Mouse (Mus musculus) left cerebral cortex, adult 8-10 months (tissue): ENCODE data around the gene Ccin. TPM values are rescaled to one million over a fixed set of nuclear protein-coding genes. Genes with fewer than 3 reads are reported as not detected.

Experiments
- DNase-seq, 2 experiments: peaks; one replicate each; pipeline ENCODE4 v3.0.0; 2022; ENCODE audit warnings: low spot score in 2 of 2
- total RNA-seq, 4 experiments: library from RNA; stranded (reverse); gene quantifications; 2 replicates each; pipeline ENCODE4 v1.2.4; 2022

The Ccin gene
- total RNA-seq, 4 experiments from 2014 or later: not detected

- DNase-seq: no peak
Measured at GRCm38 (mm10) chr4:43974914-43975616, 8.2 kb upstream of the Ccin start.

GRCm38 (mm10) chr4:43976223-43976740 is 7.0 kb upstream of the Ccin start:
- no peak for DNase-seq

- DNase-seq: no peak
Measured at GRCm38 (mm10) chr4:43978521-43979443, 4.5 kb upstream of the Ccin start.

GRCm38 (mm10) chr4:43979746-43980145 is 3.5 kb upstream of the Ccin start:
- DNase-seq: peak; percentile 67 to 92

- no peak for DNase-seq
Measured at GRCm38 (mm10) chr4:43980236-43980635, 3.0 kb upstream of the Ccin start.

- no peak for DNase-seq
Measured at GRCm38 (mm10) chr4:43980846-43981245, 2.4 kb upstream of the Ccin start.

GRCm38 (mm10) chr4:43981251-43981650 is 2.0 kb upstream of the Ccin start:
- no peak for DNase-seq

- DNase-seq: peak; percentile 81 to 94
Measured at GRCm38 (mm10) chr4:43982053-43982732, 1.1 kb upstream of the Ccin start.

- DNase-seq: no peak
Measured at GRCm38 (mm10) chr4:43983756-43984155, 473 bp downstream of the Ccin start.

- DNase-seq: no peak
Measured at GRCm38 (mm10) chr4:43984326-43984725, 1.0 kb downstream of the Ccin start.

- DNase-seq: no peak
Measured at GRCm38 (mm10) chr4:43988976-43989375, 5.7 kb downstream of the Ccin start.

GRCm38 (mm10) chr4:43993072-43993471 is 9.8 kb downstream of the Ccin start:
- DNase-seq: no peak

GRCm38 (mm10) chr4:43994342-43994741 is 11.1 kb downstream of the Ccin start:
- DNase-seq: no peak

GRCm38 (mm10) chr4:44003622-44004021 is 20.3 kb downstream of the Ccin start:
- no peak for DNase-seq

GRCm38 (mm10) chr4:44004126-44004525 is 20.8 kb downstream of the Ccin start, which contains the start of gene Clta:
TSS of gene Clta (plus strand) at chr4:44004452.
- no peak for DNase-seq

GRCm38 (mm10) chr4:44004623-44005409 is 21.5 kb downstream of the Ccin start:
- no peak for DNase-seq

GRCm38 (mm10) chr4:44010176-44010575 is 26.9 kb downstream of the Ccin start:
- no peak for DNase-seq

- DNase-seq: no peak
Measured at GRCm38 (mm10) chr4:44010893-44011292, 27.6 kb downstream of the Ccin start.

GRCm38 (mm10) chr4:44011799-44012198 is 28.5 kb downstream of the Ccin start:
- no peak for DNase-seq
